Mouse (Mus musculus): Measurements from ENCODE around the gene Lrfn2.

The Lrfn2 gene

GRCm38 (mm10) chr17:48931621-48932405 lies at the start of gene Lrfn2:
TSS of gene Lrfn2 (plus strand) at chr17:48932379.
- peak; percentile 63 for DNase-seq (ENCODE audit: low spot score)

GRCm38 (mm10) chr17:48887472-48888385 lies 44.5 kb upstream of the Lrfn2 start:
- DNase-seq (ENCODE audit: low spot score): no peak

- DNase-seq (ENCODE audit: low spot score): no peak
Observed at GRCm38 (mm10) chr17:48905286-48906040, 26.7 kb upstream of the Lrfn2 start.

GRCm38 (mm10) chr17:48913437-48913836 lies 18.7 kb upstream of the Lrfn2 start:
- DNase-seq (ENCODE audit: low spot score): no peak

- DNase-seq (ENCODE audit: low spot score): no peak
Observed at GRCm38 (mm10) chr17:48917411-48917810, 14.8 kb upstream of the Lrfn2 start.

DNA sequence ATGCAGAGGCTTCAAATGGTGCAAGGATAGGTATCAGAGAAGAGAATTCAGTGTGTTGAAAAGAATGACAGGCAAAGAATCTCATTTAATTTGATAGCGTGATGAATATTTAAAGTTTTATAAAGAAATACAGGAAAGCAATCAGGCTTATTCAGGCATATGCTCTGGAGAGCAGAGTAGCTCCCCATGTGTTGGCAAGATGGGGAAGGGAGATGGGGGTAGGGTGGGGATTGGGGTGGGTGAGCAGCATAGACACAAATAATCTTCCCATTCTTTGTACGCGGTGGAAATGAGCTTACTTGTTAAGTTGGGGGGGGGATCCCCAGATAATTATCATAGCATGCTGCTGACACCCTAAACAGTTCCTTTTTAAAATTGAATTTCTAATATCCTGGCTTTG lies 13.7 kb upstream of the Lrfn2 start:
- DNase-seq (ENCODE audit: low spot score): no peak

GRCm38 (mm10) chr17:48922905-48923304 lies 9.3 kb upstream of the Lrfn2 start:
- no peak for DNase-seq (ENCODE audit: low spot score)

GRCm38 (mm10) chr17:48925426-48925825 lies 6.8 kb upstream of the Lrfn2 start:
- DNase-seq (ENCODE audit: low spot score): no peak

GRCm38 (mm10) chr17:48930994-48931393 lies 1.2 kb upstream of the Lrfn2 start:
- no peak for DNase-seq (ENCODE audit: low spot score)

DNA sequence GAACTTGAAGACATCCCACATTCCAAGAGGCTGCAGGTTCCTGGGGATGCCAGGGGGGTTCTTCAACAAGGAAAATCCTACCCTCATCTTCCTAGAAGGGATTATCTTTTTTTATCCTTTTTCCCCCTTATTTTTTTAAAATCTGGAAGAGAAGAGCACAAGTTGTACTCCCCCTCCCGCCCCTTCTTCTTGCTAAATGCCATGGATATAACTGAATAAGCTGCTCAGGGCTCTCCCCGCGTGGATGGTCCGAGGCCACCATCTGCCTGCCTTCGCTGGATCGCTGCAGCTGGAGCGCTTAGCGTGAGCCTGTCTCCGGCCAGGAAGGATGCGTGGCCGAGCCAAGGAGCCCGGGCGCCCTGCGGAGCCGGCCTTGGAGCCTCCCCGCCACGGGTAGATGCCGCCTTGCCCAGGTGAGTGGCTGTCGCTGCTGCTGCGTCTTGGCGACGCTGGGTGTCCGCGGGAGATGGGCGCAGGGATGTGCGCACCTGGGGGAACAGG lies 277 bp downstream of the Lrfn2 start:
- no peak for DNase-seq (ENCODE audit: low spot score)

DNA sequence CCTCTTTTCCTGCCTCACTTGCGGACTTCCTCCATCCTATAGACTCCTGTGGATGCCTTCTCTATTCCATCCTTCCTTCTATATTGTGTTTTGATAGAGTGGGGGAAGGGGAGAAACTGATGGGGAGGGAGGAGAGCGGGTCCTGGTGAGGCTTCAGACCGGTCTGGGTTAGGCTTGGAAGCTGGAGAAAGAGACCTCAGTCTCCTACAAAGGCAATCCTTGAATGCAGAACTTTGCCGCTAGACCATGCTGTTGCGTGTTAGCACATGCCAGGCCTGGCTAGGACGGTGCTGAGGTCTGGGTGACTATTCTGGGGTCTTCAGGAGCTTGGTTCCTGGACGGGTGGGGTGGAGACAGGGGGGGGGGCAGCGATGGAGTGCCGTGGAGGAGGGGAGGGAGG lies 737 bp downstream of the Lrfn2 start:
- no peak for DNase-seq (ENCODE audit: low spot score)

GRCm38 (mm10) chr17:48935201-48935600 lies 3.0 kb downstream of the Lrfn2 start:
- no peak for DNase-seq (ENCODE audit: low spot score)

- no peak for DNase-seq (ENCODE audit: low spot score)
Observed at GRCm38 (mm10) chr17:48936445-48937141, 4.4 kb downstream of the Lrfn2 start.

DNA sequence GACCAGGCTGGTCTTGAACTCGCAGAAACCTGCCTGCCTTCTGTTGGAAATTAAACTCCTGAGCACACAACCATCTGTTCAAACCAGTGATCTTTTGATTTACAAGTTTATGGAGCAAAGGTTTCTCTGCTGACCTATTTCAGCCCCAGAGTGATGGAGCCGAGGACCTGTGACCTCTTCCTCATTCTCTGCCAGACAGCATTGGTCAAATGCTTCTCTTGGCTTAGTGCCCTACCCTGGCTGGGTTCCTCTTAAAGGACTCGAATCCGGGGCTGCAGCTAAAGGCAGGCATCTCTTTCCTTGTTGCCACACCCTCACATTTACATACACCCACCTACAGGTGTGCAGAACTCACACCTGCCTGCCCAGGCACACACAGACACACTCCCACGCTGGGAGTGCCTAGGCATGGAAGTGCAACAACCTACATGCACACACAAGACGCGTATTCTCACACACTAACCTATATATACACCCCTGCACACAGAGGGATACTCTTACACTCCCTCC lies 6.6 kb downstream of the Lrfn2 start:
- DNase-seq (ENCODE audit: low spot score): no peak

DNA sequence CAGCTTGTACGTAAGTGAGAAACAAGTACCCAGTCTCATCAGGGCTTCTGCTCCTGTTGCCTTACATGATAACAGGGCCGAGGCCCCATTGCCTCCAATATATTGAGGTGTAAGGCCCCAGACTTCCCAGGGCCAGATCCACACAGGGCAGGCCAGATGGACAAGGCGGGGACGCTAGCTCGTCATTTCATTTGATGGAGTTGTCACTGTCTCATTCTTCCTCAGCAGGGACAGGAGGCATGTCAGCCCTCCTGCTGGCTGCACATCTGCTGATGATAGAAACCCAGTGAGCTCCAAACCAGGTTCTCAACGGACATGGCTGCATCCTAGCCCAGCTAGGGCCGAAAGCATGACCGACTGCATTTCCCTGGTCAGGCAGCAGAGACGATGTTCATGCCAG lies 14.1 kb downstream of the Lrfn2 start:
- DNase-seq (ENCODE audit: low spot score): no peak

GRCm38 (mm10) chr17:48946765-48947164 lies 14.6 kb downstream of the Lrfn2 start:
- no peak for DNase-seq (ENCODE audit: low spot score)

DNA sequence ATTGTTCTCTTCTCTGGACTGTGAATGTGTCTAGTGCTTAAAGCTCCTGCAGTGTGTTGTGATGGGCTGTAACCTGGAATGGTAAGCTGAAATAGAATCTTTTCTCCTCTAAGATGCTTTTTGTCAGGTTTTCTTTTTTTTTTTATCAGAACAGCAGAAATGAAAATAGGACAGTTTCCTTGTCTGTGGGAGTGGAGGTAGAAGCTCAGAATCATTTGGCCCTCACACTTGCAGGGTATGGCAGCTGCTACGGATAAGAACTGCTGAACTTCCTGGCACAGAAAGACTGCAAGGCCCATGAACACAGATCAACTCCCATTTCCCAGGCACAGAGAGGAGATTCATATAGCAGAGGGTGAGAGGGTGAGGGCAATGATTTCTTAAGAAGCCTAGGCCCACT lies 19.1 kb downstream of the Lrfn2 start:
- no peak for DNase-seq (ENCODE audit: low spot score)

GRCm38 (mm10) chr17:48956033-48956631 lies 24.0 kb downstream of the Lrfn2 start:
- DNase-seq (ENCODE audit: low spot score): no peak

GRCm38 (mm10) chr17:48960161-48960698 lies 28.1 kb downstream of the Lrfn2 start:
- DNase-seq (ENCODE audit: low spot score): no peak

DNA sequence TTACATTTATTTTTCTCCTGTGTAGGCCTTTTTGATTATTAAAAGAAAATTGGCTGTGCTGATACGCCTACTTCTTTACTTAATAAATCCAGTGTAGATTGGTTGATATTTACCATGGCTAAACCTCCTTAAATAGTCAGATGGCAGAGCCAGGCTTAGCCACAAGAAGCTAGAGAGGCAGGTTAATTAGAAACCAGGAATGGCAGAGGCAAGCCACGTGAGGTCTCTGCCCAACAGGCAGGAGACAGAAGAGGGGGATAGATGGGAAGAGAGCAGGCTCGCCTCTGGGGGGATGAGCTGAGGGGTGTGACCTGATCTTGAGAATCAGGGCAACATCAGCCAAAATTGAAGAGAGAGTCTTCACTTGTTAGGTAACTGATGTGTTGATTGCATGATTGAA lies 30.5 kb downstream of the Lrfn2 start:
- no peak for DNase-seq (ENCODE audit: low spot score)

DNA sequence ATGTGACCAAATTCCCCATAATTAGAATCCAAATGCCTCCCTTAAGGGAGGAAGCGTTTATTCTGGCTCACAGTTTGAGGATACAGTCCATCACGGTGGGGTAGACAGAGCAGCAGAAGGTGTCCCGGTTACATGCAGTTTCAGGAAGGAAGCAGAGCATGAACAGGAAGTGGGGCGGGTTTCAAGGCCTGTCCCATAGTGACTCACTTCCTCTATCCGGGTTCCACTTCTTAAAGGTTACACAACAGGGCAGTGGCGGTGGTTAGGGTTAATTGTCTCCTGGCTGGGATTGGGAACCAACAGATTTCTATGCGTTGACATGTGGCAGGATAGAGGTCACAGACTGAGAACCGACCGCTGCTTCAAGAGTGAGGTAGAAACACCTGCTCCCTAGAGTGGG lies 31.6 kb downstream of the Lrfn2 start:
- no peak for DNase-seq (ENCODE audit: low spot score)
